Mouse (Mus musculus) duodenum, adult 2 months (tissue): Measurements from ENCODE around the gene Idh2. TPM values are rescaled to one million over a fixed set of nuclear protein-coding genes. Genes with fewer than 3 reads are reported as not detected.

Source experiments
- polyA plus RNA-seq: library from polyadenylated mRNA; depleted of rRNA; stranded (reverse); fragments of >200 nt; gene quantifications from 2 replicates; pipeline ENCODE4 v1.2.3, GENCODE M21; 2012; ENCODE audit warnings: low replicate concordance; rRNA removed

Idh2 gene
- 66.2 and 67.7 TPM in 2 replicates for polyA plus RNA-seq

GRCm38 (mm10) chr7:80115224-80115590 is at the start of gene Idh2:
Gene Idh2, minus strand, starts transcription at chr7:80115392.

Other genes starting within 250 kb of the Idh2 start
- 10.9 and 11.5 TPM in 2 replicates for gene Ap3s2, start 194.7 kb downstream of the Idh2 start, polyA plus RNA-seq
- 19.8 and 20.5 TPM in 2 replicates for gene Arpin, start 180.0 kb downstream of the Idh2 start, polyA plus RNA-seq
- gene Zfp710, start 90.6 kb downstream of the Idh2 start, polyA plus RNA-seq: 37.2 and 42.2 TPM in 2 replicates
- 55.3 and 79.0 TPM in 2 replicates for gene Sema4b, start 71.4 kb upstream of the Idh2 start, polyA plus RNA-seq
- 543 and 731 TPM in 2 replicates for gene Cib1, start 117.4 kb upstream of the Idh2 start, polyA plus RNA-seq
- gene Gdpgp1, start 117.5 kb upstream of the Idh2 start, polyA plus RNA-seq: 2.1 and 3.7 TPM in 2 replicates
- 0.05 TPM in 1 of 2 replicates, not detected in the other for gene Ttll13, start 131.0 kb upstream of the Idh2 start, polyA plus RNA-seq
- 10.9 and 12.6 TPM in 2 replicates for gene Ngrn, start 145.8 kb upstream of the Idh2 start, polyA plus RNA-seq
- 7.4 and 8.3 TPM in 2 replicates for gene Vps33b, start 154.3 kb upstream of the Idh2 start, polyA plus RNA-seq
- 7.4 and 10.6 TPM in 2 replicates for gene Prc1, start 179.1 kb upstream of the Idh2 start, polyA plus RNA-seq
- gene Rccd1, start 209.1 kb upstream of the Idh2 start, polyA plus RNA-seq: 4.8 and 5.1 TPM in 2 replicates
- 40.9 and 49.0 TPM in 2 replicates for gene Unc45a, start 225.6 kb upstream of the Idh2 start, polyA plus RNA-seq
- gene Hddc3, start 227.7 kb upstream of the Idh2 start, polyA plus RNA-seq: 14.5 and 19.6 TPM in 2 replicates